Mouse (Mus musculus) liver, adult 2 months (tissue): ENCODE measurements around the gene Dnttip1. TPM values are rescaled to one million over a fixed set of nuclear protein-coding genes. Genes with fewer than 3 reads are reported as not detected.

ENCODE experiments used
- DNase-seq: peaks from one replicate; pipeline ENCODE4 v3.0.0-alpha.2; 2011; ENCODE audit warnings: low read depth, low spot score; ENCODE audit errors: extremely low read depth
- H3K27ac ChIP-seq: fragments of 200-500 bp; replicated peaks from 2 replicates; pipeline ENCODE4 v1.5.1; 2012; ENCODE audit warnings: low read depth, mild to moderate bottlenecking, control low read depth, inconsistent platforms, low read length; ENCODE audit not compliant: insufficient read depth
- H3K27me3 ChIP-seq: fragments of 200-500 bp; 2 replicates; pipeline ENCODE4 v1.6.1; 2012; ENCODE audit warnings: mild to moderate bottlenecking, moderate library complexity, low read length, inconsistent platforms; ENCODE audit not compliant: control insufficient read depth, insufficient read depth
- H3K36me3 ChIP-seq: fragments of 200-500 bp; 2 replicates; pipeline ENCODE4 v1.6.1; 2012; ENCODE audit warnings: low read length, inconsistent platforms; ENCODE audit not compliant: control insufficient read depth, insufficient read depth
- H3K4me1 ChIP-seq: fragments of 200-500 bp; 2 replicates; pipeline ENCODE4 v1.6.1; 2011; ENCODE audit warnings: low read length; ENCODE audit not compliant: control insufficient read depth, insufficient read depth
- H3K4me3 ChIP-seq: fragments of 200-500 bp; 2 replicates; pipeline ENCODE4 v1.5.1; 2011; ENCODE audit warnings: low read depth, mild to moderate bottlenecking, control low read depth, low read length, moderate library complexity; ENCODE audit not compliant: insufficient read depth
- H3K79me2 ChIP-seq: fragments of 200-500 bp; 2 replicates; pipeline ENCODE4 v1.6.1; 2012; ENCODE audit warnings: inconsistent platforms, mild to moderate bottlenecking, low read length, moderate library complexity; ENCODE audit not compliant: control insufficient read depth, insufficient read depth
- H3K9ac ChIP-seq: fragments of 200-500 bp; 2 replicates; pipeline ENCODE4 v1.6.1; 2012; ENCODE audit warnings: low read depth, mild to moderate bottlenecking, control low read depth, inconsistent platforms, low read length
- CTCF ChIP-seq: fragments of 200-500 bp; IDR thresholded peaks from 2 replicates; pipeline ENCODE4 v1.5.1; 2011; ENCODE audit warnings: low read depth, low read length, control low read depth
- POLR2A ChIP-seq: fragments of 200-500 bp; IDR thresholded peaks from 2 replicates; pipeline ENCODE4 v1.6.1; 2011; ENCODE audit warnings: low read length, control low read depth; ENCODE audit not compliant: insufficient read depth; ENCODE audit errors: extremely low read depth
- WGBS: fragments of 180-500 bp; shearing (Covaris S2); methylation state at CpG from one replicate; pipeline ENCODE4 v1.1.7; 2018; 5-methylcytosine and 5-hydroxymethylcytosine counted together
- polyA plus RNA-seq: library from polyadenylated mRNA; depleted of rRNA; stranded (reverse); fragments of >200 nt; gene quantifications from 2 replicates; pipeline ENCODE4 v1.2.3, GENCODE M21; 2012
- total RNA-seq: library from RNA; depleted of rRNA; stranded (reverse); fragments of >200 nt; gene quantifications from 2 replicates; pipeline ENCODE4 v1.2.3, GENCODE M21; 2014

Gene Dnttip1
- total and polyA plus RNA-seq, 2 experiments: 11.8 to 11.9 TPM

DNA sequence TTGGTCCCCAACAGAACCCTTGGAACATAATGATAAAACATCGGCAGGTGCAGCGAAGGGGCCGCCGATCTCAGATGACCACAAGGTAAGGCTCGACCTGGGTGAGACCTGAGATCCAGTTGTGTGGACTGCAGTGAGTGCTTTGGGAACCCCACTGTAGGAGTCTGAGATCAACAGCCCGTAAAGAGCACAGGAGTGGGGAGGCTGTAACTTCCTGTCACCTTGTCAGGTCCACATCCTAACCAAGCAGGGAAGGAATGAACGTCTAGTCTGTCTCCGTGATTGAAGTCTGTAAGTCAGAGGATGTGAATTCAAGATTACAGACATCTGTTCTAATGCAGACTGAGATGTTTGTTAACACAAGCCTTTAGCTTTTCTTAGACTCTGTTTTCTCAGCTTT is 910 bp downstream of the Dnttip1 start:
- Histone ChIP-seq H3K36me3 (peaks cover 8% of the 10 kb centered on the region), H3K27ac (no peak overlapping the region), H3K79me2 (peaks cover 17% of the 10 kb centered on the region; the same call in 1 of the 2 replicates), H3K4me1 (peaks cover 8% of the 10 kb centered on the region), H3K27me3 (no peaks in the 10 kb centered on the region), H3K4me3 (peak overlapping the region; percentile 84), H3K9ac (peak overlapping the region; percentile 92)
- WGBS: 31% methylated on average over 8 of the region's 8 CpGs
- no peak for DNase-seq
- TF ChIP-seq CTCF (no peak), POLR2A (no peak)

DNA sequence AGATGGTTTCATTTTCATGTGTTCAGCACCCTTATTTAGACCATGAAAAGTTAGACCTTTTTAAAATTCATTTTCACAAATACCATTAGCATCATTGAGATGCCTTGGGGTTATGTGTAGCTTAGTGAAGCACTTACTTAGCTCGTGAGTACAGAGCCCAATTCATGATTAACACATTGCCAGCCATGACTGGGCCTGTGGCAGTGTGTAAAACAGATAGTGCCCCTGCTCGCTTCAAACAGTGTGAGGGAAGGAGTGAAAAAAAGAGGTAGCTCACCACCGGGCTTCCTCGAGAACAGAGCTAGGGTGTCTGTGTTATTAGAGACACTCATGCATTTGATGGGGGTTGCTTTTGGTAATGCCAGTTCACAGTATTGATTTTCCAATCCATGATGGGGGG is 2.4 kb downstream of the Dnttip1 start:
- no peak overlapping the region for H3K9ac ChIP-seq
- H3K27ac ChIP-seq: no peak overlapping the region
- TF ChIP-seq CTCF (no peak), POLR2A (no peak)
- 91% methylated on average over 4 of the region's 4 CpGs for WGBS
- peaks cover 8% of the 10 kb centered on the region for H3K36me3 ChIP-seq
- H3K4me1 ChIP-seq: peaks cover 10% of the 10 kb centered on the region
- H3K4me3 ChIP-seq: no peak overlapping the region
- peaks cover 17% of the 10 kb centered on the region; the same call in 1 of the 2 replicates for H3K79me2 ChIP-seq
- DNase-seq: no peak
- no peaks in the 10 kb centered on the region for H3K27me3 ChIP-seq

DNA sequence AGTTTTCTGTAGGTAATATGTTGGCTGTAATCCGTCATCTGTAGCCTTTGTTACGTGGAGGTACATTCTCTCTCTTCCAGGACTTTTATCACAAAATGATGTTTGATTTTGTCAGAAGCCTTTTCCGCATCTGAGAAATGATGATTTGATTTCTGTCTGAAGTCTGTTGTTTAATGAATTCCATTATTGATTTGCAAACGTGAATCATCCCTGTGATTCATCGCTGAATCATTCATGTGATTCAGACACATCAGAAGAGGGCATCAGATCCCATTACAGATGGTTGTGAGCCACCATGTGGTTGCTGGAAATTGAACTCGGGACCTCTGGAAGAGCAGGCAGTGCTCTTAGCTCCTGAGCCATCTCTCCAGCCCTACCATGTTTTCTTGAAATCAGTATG is 3.2 kb downstream of the Dnttip1 start:
- Histone ChIP-seq H3K27ac (no peak overlapping the region), H3K36me3 (peaks cover 13% of the 10 kb centered on the region), H3K4me3 (no peak overlapping the region), H3K27me3 (no peaks in the 10 kb centered on the region), H3K9ac (no peak overlapping the region), H3K79me2 (peaks cover 17% of the 10 kb centered on the region; the same call in 1 of the 2 replicates), H3K4me1 (peaks cover 10% of the 10 kb centered on the region)
- TF ChIP-seq CTCF: no peak
- 76% methylated on average over 6 of the region's 6 CpGs for WGBS
- DNase-seq: no peak

DNA sequence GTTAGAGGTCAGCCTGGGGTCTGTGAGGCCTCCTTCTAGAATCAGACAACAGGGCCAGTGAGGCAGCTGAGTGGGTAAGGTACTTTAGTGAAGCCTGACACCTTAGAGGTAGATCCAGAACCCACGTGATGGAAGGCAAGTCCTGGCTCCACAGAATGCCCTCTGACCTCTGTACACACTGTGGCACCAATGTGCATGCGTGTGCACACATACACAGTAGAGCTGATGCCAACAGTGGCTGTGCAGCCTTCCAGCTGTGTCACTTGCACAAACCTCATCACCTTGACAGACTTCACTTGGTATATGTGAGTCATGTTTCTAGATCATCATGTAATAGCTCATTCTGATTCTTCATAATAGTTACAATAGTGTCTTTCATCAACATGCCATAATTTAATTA is 6.7 kb downstream of the Dnttip1 start:
- TF ChIP-seq CTCF (no peak), POLR2A (no peak)
- Histone ChIP-seq H3K27ac (no peak overlapping the region), H3K4me1 (0 out of 2 replicates have a peak, but pooled peaks cover 2% of the 10 kb centered on the region), H3K36me3 (peaks cover 39% of the 10 kb centered on the region), H3K4me3 (no peak overlapping the region), H3K79me2 (peaks cover 4% of the 10 kb centered on the region; the same call in 1 of the 2 replicates), H3K27me3 (no peaks in the 10 kb centered on the region), H3K9ac (no peak overlapping the region)
- peak; percentile 57 for DNase-seq
- 29% methylated on average over 2 of the region's 2 CpGs for WGBS

DNA sequence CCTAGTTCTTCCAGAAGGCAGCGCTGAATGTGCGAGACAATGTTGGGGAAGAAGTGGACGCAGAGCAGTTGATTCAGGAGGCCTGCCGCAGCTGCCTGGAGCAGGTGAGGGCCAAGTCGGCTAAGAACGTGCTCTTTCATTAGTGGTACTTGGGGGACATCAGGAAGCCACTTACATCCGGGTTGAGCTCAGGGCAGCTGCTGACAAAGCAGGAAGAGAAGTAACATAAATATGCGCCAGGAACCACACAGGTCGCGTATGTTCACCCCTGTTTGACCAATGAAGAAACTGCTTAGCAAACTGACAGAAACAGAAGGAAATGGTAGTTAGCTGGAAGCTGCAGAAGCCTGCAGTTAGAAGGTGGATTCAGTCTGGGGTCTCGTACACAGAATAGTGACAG is 8.3 kb downstream of the Dnttip1 start:
- Histone ChIP-seq H3K9ac (no peak overlapping the region), H3K4me3 (no peak overlapping the region), H3K27ac (no peak overlapping the region), H3K27me3 (no peaks in the 10 kb centered on the region), H3K36me3 (peaks cover 44% of the 10 kb centered on the region), H3K79me2 (no peaks in the 10 kb centered on the region), H3K4me1 (0 out of 2 replicates have a peak, but pooled peaks cover 2% of the 10 kb centered on the region)
- TF ChIP-seq CTCF (no peak), POLR2A (no peak)
- 73% methylated on average over 11 of the region's 11 CpGs for WGBS
- no peak for DNase-seq

DNA sequence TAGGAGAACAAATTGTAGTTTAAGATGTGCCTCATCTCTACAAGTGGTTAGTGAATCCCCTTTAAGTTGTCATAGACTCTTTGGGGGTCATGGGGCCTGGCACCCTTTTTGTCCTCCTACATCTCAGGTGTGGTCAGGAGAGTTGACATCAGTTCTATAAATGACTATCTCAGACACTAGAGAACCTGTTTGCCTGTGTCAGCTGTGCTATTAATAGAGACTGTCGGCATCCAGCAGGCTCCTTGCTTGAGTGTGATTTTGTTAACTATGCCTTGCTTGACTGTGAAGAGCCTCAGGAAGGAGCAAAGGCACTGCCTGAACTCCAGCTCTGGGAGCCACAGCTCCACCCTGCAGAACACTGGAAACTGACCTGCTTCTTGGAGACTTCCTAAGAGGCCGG is 9.0 kb downstream of the Dnttip1 start:
- Histone ChIP-seq H3K79me2 (no peaks in the 10 kb centered on the region), H3K36me3 (peaks cover 49% of the 10 kb centered on the region), H3K4me3 (no peak overlapping the region), H3K27me3 (no peaks in the 10 kb centered on the region), H3K9ac (no peak overlapping the region), H3K4me1 (0 out of 2 replicates have a peak, but pooled peaks cover 2% of the 10 kb centered on the region), H3K27ac (no peak overlapping the region)
- no peak for DNase-seq
- TF ChIP-seq POLR2A (no peak), CTCF (no peak)
- 83% methylated on average over 2 of the region's 2 CpGs for WGBS
